Mouse (Mus musculus) CD4-positive, CD25-positive, alpha-beta regulatory T cell, adult 2 months (primary cell): ENCODE measurements around the gene Capn5.

Experiments used
- DNase-seq: peaks from one replicate; pipeline ENCODE4 v3.0.0-alpha.2; 2012; ENCODE audit warnings: low read depth, low spot score

Capn5 gene

GRCm38 (mm10) chr7:98148721-98149407, 29.2 kb downstream of the Capn5 start:
- no peak for DNase-seq

- DNase-seq: no peak
Measured at GRCm38 (mm10) chr7:98147766-98148165, 30.3 kb downstream of the Capn5 start.

- no peak for DNase-seq
Measured at GRCm38 (mm10) chr7:98146447-98146845, 31.6 kb downstream of the Capn5 start.

GRCm38 (mm10) chr7:98145842-98146446, 32.1 kb downstream of the Capn5 start:
- DNase-seq: no peak

- no peak for DNase-seq
Measured at GRCm38 (mm10) chr7:98145402-98145801, 32.7 kb downstream of the Capn5 start, which contains the start of gene Omp. Gene Omp, minus strand, starts transcription at chr7:98145502.

- no peak for DNase-seq
Measured at GRCm38 (mm10) chr7:98142648-98143047, 35.4 kb downstream of the Capn5 start.

- no peak for DNase-seq
Measured at GRCm38 (mm10) chr7:98142247-98142646, 35.8 kb downstream of the Capn5 start.

- peak; percentile 23 for DNase-seq
Measured at GRCm38 (mm10) chr7:98141206-98141605, 36.9 kb downstream of the Capn5 start.

- no peak for DNase-seq
Measured at GRCm38 (mm10) chr7:98140597-98140996, 37.5 kb downstream of the Capn5 start.

GRCm38 (mm10) chr7:98139216-98139615, 38.9 kb downstream of the Capn5 start:
- no peak for DNase-seq

- DNase-seq: no peak
Measured at GRCm38 (mm10) chr7:98137995-98138394, 40.1 kb downstream of the Capn5 start.

- DNase-seq: no peak
Measured at GRCm38 (mm10) chr7:98137583-98137982, 40.5 kb downstream of the Capn5 start.

GRCm38 (mm10) chr7:98131751-98132150, 46.3 kb downstream of the Capn5 start:
- peak; percentile 33 for DNase-seq

- peak; percentile 63 for DNase-seq
Measured at GRCm38 (mm10) chr7:98125473-98125872, 52.6 kb downstream of the Capn5 start.

- DNase-seq: no peak
Measured at GRCm38 (mm10) chr7:98124701-98125100, 53.4 kb downstream of the Capn5 start.

- DNase-seq: no peak
Measured at GRCm38 (mm10) chr7:98121673-98122072, 56.4 kb downstream of the Capn5 start.

- no peak for DNase-seq
Measured at GRCm38 (mm10) chr7:98121241-98121640, 56.8 kb downstream of the Capn5 start.

GRCm38 (mm10) chr7:98120325-98120724, 57.7 kb downstream of the Capn5 start:
- DNase-seq: peak; percentile 88

GRCm38 (mm10) chr7:98119961-98120232, 58.2 kb downstream of the Capn5 start:
- DNase-seq: no peak

- DNase-seq: no peak
Measured at GRCm38 (mm10) chr7:98119179-98119960, 58.7 kb downstream of the Capn5 start, which contains the start of gene Myo7a. Gene Myo7a, minus strand, starts transcription at chr7:98119524.

GRCm38 (mm10) chr7:98117012-98117660, 60.9 kb downstream of the Capn5 start:
- DNase-seq: no peak

GRCm38 (mm10) chr7:98114656-98115055, 63.4 kb downstream of the Capn5 start:
- DNase-seq: no peak
